Mouse (Mus musculus): ENCODE results near the gene Fstl1.

Fstl1 gene

DNA sequence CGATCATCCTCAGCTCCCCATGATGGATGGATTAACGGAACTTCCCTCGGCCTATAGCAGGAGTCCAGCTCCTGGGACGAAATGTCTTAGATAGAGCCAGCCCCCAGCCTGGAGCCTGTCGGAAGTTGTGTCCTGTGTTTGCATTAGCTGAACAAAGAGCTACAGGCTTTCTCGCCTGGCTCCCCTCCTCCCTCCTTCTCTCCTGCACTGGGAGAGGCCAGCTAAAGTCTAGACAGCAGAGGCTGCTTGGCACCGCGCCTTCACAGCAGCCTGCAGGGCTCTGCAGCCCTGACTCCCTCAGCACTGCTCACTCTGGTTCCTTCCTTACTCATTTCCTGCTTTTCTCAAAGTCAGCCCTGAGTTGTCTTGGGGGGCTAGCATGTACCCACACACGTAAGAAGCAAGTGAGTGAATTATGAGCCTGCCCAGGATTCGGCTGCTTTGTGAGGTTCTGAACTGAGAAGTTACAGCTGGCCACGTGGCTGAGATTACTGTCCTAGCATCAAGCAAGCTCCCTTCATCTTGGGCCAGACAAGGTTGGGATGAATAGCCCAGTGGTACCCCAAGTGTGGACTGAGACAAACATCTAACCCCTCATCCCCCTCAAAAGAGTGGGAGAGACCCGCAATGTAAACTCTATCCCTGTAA lies 11.8 kb downstream of the Fstl1 start:
- no peak for DNase-seq

DNA sequence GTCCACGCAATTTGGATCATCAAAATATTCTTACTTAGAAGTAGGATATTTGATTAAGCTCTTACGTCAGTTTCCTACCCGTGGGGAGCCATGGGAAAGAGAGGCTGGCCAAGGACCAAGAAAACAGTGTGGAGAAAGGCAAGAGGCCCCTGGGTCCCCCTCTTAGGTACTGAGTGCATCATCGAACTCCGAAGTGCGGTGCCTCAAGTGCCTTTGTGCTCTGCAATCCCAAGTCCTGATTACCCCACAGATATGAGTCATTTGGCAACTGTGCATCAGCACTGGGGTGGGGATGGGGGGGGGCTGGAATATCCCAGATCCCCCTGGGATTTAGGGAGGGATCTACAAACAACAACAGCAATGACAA lies 12.3 kb downstream of the Fstl1 start:
- no peak for DNase-seq

DNA sequence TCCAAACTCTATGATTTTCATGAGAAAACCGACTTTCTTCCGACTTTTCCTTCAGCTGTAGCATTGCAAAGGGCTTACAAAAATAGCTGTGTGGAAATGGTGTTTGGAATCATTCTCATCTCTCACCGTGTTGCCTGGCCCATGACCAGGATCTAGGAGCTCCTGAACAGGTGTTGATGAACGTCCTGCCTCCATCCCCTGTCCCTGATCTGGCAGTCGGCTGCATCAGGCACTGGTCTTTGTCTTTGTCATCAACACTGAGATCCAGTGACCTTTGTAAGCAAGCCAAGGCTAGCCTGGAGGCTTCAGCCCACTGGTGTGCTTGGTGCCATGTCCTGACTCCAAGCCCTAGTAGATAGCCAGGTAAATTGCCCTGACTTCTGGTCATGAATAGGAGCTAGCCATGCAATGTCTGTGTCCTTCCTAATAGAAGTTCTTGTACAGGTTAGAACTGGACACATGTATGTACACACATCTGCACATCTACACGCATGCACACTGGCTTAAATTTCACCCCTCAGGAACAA lies 12.8 kb downstream of the Fstl1 start:
- DNase-seq: no peak

DNA sequence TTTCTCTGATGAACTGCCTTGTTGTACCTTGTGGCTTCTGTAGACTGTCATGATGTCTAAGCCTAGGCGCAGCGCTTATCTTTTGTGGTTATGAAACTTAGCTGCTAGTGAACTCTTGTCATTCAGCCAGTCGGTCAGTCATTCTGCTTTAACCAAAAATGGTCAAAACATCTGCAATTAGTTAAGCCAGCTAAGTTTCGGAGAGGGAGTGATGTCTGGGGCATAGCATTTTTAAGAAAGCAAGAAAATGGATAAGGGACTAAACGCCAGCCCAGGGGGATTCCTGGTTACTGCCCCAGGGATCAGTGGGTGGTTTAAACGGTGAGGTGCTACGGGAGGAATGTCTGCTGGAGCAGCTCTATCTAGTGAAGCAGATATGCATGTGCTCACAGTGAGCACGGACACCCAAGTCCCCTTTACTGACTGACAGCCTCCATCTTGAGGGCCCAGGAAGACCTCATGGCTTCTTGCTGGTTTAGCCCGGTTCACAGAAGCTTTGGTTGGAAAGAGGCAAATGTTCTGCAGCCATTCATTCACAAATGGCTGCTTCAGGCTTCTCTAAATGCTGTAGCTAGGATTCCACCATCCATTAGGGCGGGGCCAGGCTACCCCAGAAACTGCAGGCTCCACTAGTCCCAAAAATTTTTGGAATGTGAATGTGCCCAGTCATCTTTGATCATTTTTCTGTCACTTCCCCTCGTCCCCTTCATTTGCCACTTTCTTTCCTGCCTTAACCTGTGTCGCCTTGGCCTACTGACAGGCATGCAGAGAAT lies 13.5 kb downstream of the Fstl1 start:
- no peak for DNase-seq

DNA sequence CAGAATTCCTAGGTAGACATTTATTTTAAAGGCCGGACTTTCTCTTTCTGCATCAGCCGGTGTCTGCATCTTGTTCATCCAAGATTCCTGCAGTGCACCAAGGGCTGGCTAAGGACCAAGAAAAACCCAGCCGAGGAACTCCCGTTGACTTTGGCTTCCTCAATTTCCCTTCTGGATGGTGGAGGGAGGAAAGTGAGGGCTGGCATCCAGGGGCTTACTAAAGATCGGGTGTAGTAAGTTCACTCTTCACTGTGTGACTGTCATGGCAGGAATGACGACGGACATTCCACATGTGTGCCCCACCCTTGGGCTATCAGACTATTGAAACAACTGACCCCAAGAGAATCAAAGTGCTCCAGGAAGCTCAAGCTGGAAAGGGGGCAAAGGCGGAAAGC lies 14.1 kb downstream of the Fstl1 start:
- DNase-seq: no peak

DNA sequence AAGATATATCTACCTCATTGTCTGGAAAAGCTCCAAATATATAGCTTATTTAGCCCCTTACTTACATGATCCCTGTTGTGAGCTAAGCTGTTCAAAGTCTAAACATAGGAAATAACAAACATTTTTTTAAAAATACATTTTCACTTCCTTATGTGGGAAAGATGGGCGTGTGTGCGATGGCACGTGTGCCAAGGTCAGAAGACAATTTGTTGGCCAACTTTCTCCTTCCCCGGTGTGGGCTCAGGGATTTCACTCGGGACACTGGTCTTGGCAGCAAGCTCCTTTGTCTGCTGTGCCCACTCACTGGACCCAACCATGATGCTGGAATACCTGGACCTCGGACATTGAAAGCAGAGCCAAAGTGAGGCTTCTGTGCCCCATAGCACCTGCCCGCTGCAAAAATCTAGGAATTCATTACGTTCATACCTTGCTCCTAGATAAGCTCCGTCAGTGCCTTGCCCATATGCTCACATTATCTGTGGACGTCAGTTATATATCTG lies 19.0 kb downstream of the Fstl1 start:
- DNase-seq: no peak

DNA sequence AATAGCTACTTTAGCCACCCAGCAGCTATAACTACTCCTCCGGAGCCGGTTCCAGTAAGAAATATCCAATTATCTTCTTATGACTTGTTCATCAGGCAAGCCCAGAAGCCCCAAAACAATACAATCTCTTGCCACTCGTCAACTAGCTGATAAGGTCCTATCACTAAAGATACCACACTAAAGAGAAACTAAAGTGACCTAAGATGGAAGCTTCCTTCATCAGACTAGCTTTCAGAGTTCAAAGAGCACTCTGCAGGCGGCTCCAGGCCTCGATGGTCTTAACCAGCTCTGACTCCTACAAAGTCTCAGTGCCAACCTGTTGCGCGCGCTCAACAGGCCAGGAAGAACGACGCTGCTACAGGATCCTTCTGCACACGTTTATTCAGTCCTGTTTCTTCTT lies 19.6 kb downstream of the Fstl1 start:
- DNase-seq: no peak

DNA sequence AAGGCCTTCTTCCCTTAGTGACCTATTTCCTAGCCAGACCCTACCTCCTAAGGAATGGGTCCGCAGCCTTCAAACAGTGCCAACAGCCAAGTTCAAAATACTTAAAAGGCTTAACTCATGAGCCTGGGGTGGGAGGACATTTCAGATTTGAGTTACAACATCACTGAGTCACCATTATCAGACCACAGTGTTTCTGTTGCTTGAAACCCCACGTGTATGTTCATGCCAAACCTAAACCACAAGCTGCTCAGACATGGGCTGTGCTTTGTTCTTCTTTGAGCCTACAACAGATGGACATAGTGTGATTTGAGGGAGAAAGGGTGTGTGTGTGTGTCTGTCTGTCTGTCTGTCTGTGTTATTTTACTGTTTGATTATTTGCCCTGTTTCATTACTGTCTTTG lies 24.4 kb downstream of the Fstl1 start:
- DNase-seq: no peak

DNA sequence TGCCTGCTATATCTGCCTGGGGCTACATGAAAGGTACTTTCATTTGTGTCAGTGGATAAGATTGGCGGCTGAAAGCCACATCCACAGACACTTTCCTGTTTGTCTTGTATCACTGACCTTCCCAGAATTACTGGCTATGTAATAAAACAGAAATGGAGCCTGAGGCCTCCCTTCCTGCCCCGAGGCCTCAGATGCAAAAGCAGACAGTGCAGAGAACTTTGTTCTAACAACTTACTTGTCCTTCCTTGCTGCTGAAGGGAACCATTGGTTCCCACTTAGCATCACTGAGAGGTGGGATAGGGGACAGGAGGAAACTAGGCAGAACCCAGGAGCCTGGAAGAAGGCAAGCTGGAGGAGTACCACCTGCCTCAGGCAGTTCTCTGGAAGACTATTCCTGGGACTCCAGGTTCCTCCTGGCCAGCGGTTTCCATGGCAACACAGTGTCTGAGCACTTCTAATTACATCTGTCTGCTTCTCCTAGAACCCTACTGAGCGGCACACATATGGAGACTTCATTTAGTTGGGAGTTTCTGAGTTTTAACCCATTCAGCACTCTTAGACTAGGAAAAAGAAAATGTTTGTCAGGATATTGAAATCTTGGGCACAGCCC lies 26.1 kb downstream of the Fstl1 start:
- DNase-seq: no peak

DNA sequence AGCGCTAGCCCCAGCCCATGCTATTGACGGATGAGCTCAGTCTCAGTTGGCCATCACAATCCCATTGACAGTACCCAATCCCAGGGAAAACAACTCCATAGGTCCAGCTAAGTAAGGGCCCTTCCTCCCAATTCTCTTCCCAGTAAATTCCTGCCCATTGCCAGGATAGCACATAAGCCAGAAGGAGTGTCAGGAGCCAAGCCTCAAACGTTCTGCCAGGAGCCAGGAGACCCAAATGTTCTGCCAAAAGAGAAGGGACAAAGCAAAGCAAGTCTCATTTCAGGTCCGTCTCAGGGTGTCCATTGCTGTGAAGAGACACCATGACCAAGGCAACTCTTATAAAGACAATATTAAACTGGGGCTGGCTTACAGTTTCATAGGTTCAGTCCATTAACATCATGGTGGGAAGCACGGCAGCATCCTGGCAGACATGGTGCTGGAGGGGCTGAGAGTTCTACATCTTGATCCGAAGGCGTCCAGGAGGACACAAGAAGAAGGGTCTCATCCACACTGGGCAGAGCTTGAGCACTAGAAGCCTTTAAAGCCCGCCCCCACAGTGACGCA lies 26.8 kb downstream of the Fstl1 start:
- DNase-seq: no peak

DNA sequence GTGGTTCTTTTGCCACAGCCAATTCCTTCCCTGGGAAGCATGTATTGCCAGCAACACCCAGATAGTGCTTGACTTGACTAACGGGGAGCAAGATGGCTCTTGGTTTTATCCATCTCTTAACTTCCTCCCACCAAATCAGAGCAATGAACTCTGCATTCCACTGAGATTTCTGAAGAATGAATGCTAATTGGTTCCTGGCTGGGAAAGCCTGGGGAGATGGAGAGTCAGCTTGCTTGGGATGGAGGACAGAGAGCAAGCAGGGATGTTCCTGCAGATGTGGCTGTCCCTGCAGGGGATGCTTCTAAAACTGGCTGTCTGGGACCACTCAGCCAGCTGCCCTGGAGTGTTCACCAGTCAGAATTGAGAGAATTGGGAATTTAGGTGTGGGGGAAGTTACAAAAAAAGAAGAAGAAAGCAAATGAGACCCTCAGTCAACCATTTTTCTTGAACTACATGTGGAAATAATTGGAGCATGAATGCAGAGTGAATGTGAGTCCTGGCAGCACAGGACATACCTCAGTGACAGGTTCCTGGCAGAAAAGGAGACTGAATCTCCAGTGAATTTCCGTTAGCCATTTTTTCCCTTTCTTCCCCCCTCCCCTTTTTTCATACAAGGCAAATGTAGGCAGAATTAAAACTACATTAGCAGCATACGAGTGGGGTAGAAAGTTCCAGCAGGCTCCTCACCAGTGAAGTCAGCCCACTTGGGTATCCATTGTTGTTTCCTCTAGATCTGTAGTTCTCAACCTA lies 29.2 kb downstream of the Fstl1 start:
- no peak for DNase-seq

DNA sequence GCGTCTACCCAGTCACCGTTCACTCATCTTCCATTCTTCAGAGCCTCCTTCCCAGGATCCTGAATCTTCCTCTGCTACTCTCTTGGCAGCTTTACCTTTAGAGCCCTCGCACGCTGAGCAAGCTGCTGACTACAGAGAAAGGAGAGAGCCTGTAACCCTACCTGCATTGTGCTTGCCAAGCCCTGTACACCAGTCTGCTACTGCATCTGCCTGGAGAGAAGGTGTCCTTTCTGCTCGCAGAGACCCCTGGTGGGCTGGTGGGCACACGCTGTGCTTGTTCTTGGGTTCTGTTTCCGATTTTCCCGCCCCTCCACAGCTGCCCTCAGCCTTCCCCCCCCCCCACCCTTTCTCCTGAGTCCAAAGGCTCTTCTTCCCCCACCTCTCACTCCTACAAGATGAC lies 30.6 kb downstream of the Fstl1 start:
- DNase-seq: no peak

DNA sequence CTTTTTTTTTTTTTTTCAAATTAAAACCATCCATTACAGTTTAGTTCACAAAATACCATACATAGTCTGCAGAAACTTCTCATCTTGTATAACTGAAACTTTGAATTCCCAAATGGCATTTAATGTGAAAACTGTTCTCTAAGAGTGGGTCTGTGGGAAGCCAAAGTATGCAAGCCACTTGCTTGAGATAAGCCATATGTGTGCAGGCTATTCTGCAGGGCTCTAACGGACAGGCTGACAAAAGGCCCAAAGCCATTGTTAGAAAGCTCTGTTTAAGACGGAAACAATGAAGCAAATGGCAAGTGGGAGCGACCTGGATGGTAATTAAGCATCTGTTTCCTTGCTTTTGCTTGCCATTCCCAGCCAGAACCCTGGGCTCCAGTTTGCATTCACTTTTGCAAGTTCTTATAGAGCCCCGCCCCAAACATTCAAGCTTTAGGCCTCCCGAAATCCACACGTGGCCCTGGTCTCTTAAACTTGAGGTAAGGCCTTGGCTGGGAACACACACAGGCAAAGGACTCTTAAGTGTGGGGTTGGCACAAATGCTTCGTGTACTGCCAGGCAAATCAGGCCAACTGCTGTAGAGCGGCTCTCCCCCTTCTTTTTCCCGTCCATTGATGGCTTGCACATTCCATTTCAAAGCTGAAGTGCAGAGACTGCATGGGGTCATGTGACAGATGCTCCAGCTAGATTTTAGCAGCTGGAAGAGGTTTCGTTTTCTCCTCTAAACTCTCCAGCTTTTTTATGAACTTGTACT lies 32.4 kb downstream of the Fstl1 start:
- no peak for DNase-seq

DNA sequence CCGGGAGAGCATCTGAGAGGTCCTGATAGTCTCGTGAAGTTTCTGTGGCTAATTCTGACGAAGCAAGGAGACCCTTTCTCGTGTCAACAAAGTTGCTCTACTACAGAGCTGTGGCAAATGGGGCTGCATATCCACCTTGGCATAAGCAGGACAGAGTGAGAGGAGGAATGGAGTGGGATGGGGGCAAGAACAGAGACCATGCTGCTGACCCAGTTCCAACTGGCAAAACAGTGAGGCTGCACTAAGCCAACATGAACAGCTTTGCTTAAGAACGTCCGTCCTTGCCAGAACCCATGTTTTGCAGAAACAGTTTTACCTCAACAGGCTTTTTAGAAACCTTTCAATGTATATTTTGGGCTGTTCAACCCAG lies 32.9 kb downstream of the Fstl1 start:
- DNase-seq: no peak

DNA sequence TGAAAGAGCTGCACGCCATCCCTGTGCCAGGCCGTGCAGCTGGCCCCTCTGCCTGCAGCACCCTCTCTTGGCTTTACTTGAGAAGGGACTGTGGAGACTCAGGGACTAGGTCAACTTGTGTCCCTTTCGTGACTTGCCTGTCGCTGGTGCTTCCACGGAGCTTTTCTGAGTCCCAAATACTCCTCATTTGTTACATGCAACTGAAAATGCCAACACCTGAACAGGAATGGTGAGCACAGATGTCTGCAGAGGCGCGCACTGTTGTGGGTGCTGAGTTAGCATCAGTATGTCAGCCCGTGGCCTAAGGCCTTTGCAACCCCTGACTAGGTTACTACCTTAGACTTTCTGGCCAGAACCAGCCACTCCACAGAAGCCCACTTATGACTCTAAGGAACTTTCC lies 35.2 kb downstream of the Fstl1 start:
- DNase-seq: no peak

DNA sequence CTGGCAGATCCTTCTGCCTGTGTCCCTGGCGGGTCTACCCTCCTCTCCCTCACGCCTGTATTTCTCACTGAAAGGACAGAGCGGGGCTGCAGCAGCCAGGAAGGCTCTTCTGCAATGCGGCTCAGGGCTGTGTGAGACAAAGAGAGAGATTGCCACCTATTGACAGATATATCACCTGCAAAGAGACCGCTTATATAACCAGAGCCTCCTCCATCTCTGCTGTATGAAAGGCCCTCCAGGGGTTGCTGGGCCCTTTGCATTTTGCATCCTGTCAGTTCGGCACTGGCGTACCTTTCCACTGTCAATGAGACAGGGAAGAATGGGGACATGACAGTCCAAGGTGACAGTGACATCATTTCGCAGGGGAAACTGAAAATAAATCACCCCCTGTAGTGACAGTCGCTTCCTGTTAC lies 35.8 kb downstream of the Fstl1 start:
- DNase-seq: peak in 1 of 2 experiments; percentile 19

DNA sequence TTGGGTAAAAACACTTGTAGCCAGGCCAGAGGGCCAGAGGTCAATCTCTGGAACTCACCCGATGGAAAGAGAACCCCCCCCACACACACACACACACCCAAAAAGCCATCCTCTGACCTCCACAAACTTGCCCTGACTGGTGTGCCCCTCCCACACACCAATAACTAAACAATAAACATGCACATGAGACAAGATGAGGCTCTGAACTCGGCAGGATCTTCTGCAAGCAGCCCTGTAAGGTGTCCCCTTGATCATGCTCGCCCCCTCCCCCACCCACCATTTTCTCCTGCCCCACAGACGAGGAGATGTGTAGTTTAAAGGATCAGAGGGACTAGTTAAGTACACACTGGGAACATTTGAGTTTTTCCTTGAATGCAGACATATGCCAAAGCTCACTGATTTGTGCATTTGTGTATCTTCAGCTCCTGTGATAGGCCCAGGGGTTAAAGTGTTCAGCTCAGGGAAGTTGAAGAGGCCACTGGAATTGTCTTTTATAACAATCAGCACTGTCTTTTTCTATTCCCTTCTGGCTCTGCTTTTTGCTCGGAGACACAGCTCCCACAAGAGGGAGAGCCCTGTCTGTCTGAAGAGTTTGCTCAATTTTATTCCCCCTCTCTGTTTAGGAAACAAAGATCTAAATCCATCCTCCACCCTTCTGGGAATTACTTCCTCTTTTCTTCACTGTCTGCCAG lies 37.2 kb downstream of the Fstl1 start:
- DNase-seq: no peak

DNA sequence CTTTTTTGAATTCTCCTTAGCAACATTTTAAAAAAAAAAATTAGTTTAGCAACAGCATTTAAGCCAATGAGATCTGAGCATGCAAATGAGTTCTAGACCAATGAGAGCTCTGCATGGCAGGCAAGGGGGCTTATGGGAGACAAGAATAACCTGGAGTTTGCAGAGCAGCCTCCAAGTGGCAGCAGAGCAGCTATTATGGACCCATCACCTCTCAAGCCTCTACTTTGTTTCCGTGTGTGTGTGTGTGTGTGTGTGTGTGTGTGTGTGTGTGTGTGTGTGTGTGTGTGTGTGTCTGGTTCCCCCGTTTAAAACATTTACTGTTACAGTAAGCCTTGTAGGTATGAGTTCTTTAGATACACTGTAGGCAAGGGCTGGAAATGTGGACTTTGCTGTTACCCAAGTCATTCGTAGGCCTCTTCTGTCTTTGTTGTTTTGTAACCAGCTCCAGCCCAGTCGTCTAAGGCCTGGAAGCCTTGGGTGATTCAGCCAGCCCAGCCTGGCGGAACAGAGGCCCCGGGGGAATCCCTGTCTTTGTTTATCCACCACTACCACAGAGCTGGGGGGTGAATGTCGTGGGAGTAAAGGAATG lies 37.8 kb downstream of the Fstl1 start:
- DNase-seq: peak; percentile 15 to 33

DNA sequence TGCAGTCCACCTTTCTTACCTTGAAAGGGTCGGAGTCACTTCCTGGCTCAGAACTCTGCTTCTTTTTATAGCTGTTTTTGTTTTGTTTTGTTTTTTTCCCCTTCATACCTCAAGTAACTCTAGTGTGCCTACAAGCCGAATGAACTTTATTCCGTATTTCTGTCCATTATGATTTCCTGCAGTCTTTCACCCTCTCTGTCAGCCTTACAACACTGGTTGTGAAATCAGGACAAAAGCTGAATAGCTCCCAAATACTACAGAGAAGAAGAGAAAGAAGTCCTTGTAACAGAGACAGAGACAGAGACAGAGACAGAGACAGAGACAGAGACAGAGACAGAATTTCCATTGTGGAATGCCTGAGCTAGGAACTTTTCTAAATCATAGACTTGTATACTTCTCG lies 41.3 kb downstream of the Fstl1 start:
- DNase-seq: no peak

DNA sequence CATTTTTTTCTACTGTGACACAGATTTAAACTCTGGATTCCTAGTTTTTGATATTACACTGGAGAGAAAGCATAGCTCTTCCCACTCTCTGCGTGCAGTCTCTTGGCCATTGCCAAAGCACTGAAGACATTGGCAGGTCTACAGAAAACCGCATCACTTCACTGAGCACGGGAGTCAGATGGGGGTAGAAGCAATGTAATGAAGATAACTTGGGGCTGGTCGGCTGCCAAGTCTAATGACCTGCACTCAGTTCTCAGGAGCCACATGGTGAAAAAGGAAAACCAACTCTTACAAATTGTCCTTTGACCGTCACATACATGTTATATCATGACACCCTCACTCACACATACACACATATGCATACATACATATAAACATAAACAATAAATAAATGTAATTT lies 47.3 kb downstream of the Fstl1 start:
- no peak for DNase-seq
